8 mouse cellular contexts compared by ENCODE assay signal in the genomic region with DNA sequence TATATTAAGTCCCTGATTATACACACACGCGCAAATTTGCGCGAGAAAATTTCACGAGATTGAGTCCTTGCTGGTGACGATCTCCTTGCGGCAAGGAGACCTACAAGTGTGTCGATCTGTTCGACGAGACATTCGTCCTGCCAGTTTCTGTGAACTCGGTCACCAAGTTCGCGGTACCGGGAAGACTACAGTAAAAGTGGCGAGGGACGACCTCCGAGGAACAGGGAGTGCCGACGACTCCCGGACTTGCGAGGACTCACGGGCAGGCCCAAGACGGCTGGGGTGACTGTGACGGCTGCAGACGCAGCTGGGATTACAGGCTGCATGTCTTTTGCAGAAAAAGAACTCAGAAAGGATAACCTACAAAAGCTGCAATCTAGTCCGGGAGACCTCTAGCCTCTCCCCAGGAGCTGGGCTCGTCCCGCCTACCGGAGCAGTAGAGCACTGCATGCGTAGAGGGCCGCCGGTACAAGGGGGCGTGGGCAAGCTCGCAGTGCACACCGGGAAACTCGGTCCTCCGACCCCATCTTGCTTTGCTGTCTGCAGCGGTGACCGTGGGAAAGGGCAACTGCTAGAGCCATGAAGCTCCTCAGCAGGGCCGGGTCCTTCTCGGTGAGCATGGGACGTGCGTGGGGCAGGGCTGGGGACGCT. TPM values are rescaled to one million over a fixed set of nuclear protein-coding genes. Genes with fewer than 3 reads are reported as not detected.
DNase-seq lines count a peak whose midpoint lies in the region; ATAC-seq and TF ChIP-seq lines count a peak whose summit lies in the region.

A gene (plus strand): TSS at position 466 of the 651 bp plus-strand sequence.

- under 1% methylated on average over 45 of the region's 45 CpGs for WGBS in hindbrain, embryonic 10.5 days
- 2% methylated on average over 45 of the region's 45 CpGs for WGBS in lung, postnatal 0 days

- peak; percentile 81 for DNase-seq in MEL-GATA-1-ER (ENCODE audit: extremely low read depth, low read depth)
- peak; percentile 79 for DNase-seq in cerebellum, adult 8-10 months
- DNase-seq in hindbrain, embryonic 10.5 days (ENCODE audit: low spot score): peak; percentile 93
- DNase-seq in layer of hippocampus, adult 9-11 months: peak; percentile 83
- DNase-seq in lung, postnatal 0 days (ENCODE audit: low spot score): peak; percentile 97
- DNase-seq in ovary, postnatal 14 days (ENCODE audit: low spot score): peak; percentile 74
- peak; percentile 89 for DNase-seq in thymus, postnatal 14 days

- H3K4me2 ChIP-seq in lung, postnatal 0 days (replicated peaks; ENCODE audit: low read depth, low read length): peak within 1 kb of the TSS; percentile 86

- H3K27me3 ChIP-seq in hindbrain, embryonic 10.5 days (ENCODE audit: insufficient read depth, poor library complexity, severe bottlenecking): no peaks in the 10 kb centered on the region
- no peaks in the 10 kb centered on the region for H3K27me3 ChIP-seq in lung, postnatal 0 days (replicated peaks; ENCODE audit: insufficient read depth, low read length)

- peak within 1 kb of the TSS; percentile 76 for H3K4me3 ChIP-seq in hindbrain, embryonic 10.5 days
- H3K4me3 ChIP-seq in lung, postnatal 0 days (ENCODE audit: low read depth, low read length): peak within 1 kb of the TSS; percentile 96

- TF ChIP-seq EP300 in lung, postnatal 0 days (IDR thresholded peaks at IDR 0.05): no peak

- H3K36me3 ChIP-seq in hindbrain, embryonic 10.5 days: peaks cover 24% of the 10 kb centered on the region
- H3K36me3 ChIP-seq in lung, postnatal 0 days (ENCODE audit: insufficient read depth, low read length): peaks cover 5% of the 10 kb centered on the region; the same call in 1 of the 2 replicates

- H3K9ac ChIP-seq in lung, postnatal 0 days (replicated peaks; ENCODE audit: low read depth): peak within 1 kb of the TSS; percentile 92

- peak; percentile 84 for TF ChIP-seq CTCF in lung, postnatal 0 days (IDR thresholded peaks at IDR 0.05)

- H3K27ac ChIP-seq in hindbrain, embryonic 10.5 days: peak within 1 kb of the TSS; percentile 93
- peak within 1 kb of the TSS; percentile 96 for H3K27ac ChIP-seq in lung, postnatal 0 days (ENCODE audit: low read length)

- no peaks in the 10 kb centered on the region for H3K9me3 ChIP-seq in hindbrain, embryonic 10.5 days
- no peaks in the 10 kb centered on the region for H3K9me3 ChIP-seq in lung, postnatal 0 days (ENCODE audit: low read length)

- peak; percentile 98 for ATAC-seq in frontal cortex, adult (ENCODE audit: low TSS enrichment)
- peak; percentile 99 for ATAC-seq in lung, postnatal 0 days

- peaks cover 20% of the 10 kb centered on the region for H3K4me1 ChIP-seq in hindbrain, embryonic 10.5 days (replicated peaks)
- H3K4me1 ChIP-seq in lung, postnatal 0 days (ENCODE audit: insufficient read depth, low read depth, low read length): peaks cover 10% of the 10 kb centered on the region

RNA-seq across cellular contexts. Expression of the gene that starts here (rescaled TPM):
- polyA plus RNA-seq in hindbrain, embryonic 10.5 days (2016; fragmentation: Nextera tagmentation; extraction: Ambion mirVana): 165 and 174 TPM in 2 replicates
- polyA plus RNA-seq in lung, postnatal 0 days (2015; fragmentation: Nextera tagmentation; extraction: Ambion mirVana): 118 and 123 TPM in 2 replicates

Comparison
In these comparisons a context has a peak if more than half of its experiments do, and no peak if none do; other contexts are left out.
1. Peak in every context shown above with its lines: DNase-seq, ATAC-seq, H3K4me3 ChIP-seq and H3K27ac ChIP-seq.